Mouse (Mus musculus) brain, embryonic 14.5 days (tissue): ENCODE results near the gene Ugcg. TPM values are rescaled to one million over a fixed set of nuclear protein-coding genes. Genes with fewer than 3 reads are reported as not detected.

Source experiments
- DNase-seq: peaks from one replicate; pipeline ENCODE4 v3.0.0-alpha.2; 2011; ENCODE audit warnings: low read depth
- CTCF ChIP-seq: fragments of 200-500 bp; IDR thresholded peaks from 2 replicates; pipeline ENCODE4 v1.5.1; 2012; ENCODE audit warnings: inconsistent platforms, mild to moderate bottlenecking, moderate library complexity, borderline replicate concordance; ENCODE audit not compliant: insufficient read depth, insufficient read length; ENCODE audit errors: extremely low read depth
- POLR2A ChIP-seq: fragments of 200-500 bp; IDR thresholded peaks from 2 replicates; pipeline ENCODE4 v1.6.1; 2012; ENCODE audit warnings: mild to moderate bottlenecking, inconsistent platforms, borderline replicate concordance; ENCODE audit not compliant: poor library complexity, insufficient read depth, insufficient read length, severe bottlenecking; ENCODE audit errors: extremely low read depth
- polyA plus RNA-seq: library from polyadenylated mRNA; depleted of rRNA; stranded (reverse); fragments of >200 nt; gene quantifications from 2 replicates; pipeline ENCODE4 v1.2.3, GENCODE M21; 2012

Gene Ugcg
- polyA plus RNA-seq, 1 experiment, result 68.7 TPM

DNA sequence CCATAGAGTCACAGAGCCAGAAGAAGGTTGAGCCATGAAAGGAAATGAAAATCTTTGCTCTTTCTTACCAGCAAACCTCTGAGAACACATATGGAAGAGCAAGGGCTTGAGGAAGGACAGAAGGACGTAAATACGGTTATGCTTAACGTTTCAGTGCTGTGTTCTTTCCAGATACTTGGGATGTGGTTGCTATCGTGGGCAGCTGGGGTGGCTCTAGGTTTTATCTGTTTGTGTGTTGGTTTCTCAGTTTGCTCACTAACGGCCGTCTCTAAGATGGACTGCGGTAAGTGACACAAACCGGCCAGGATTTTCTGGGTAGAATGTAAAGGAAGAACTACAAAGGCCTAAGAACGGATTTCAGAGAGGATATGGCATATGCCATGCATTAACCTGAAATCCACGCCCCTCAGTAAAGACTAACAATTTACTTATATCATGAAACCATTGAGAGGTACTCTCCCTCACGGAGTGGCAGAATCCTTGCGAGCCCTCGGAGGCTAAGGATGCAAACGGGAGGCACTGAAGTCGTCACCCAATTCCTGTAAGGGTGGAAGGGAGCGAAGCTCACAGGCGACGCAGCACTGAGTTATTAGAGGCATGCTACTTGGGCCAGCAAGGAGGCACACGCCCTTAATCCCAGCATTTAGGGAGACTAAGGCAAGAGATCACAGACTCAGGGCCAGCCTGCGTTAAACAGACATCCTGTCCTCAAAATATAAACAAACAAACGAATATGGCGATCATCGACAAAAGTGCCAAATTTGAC is 45.6 kb downstream of the Ugcg start:
- TF ChIP-seq POLR2A, result no peak
- TF ChIP-seq CTCF, result no peak
- DNase-seq, result no peak

DNA sequence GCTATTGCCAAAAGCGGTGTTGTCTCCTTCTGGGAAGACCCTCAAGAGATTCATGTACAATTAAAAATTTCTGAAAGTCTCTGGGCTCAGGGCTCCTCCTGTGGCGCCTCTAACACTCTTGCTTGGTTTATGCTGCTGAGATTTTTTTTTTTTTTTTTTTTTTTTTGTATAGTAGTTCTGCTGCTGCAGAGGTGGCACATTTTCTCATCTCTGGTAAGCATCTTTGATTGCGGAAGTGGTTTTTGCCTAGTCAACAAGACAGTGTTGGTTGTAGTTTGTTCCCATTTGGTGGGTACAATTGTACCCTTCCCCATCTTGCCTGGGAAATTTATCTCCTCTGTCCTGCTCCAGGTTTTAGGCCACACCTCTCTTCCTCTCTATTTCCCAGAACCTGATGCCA is 47.3 kb downstream of the Ugcg start:
- TF ChIP-seq POLR2A, result no peak
- no peak for DNase-seq

DNA sequence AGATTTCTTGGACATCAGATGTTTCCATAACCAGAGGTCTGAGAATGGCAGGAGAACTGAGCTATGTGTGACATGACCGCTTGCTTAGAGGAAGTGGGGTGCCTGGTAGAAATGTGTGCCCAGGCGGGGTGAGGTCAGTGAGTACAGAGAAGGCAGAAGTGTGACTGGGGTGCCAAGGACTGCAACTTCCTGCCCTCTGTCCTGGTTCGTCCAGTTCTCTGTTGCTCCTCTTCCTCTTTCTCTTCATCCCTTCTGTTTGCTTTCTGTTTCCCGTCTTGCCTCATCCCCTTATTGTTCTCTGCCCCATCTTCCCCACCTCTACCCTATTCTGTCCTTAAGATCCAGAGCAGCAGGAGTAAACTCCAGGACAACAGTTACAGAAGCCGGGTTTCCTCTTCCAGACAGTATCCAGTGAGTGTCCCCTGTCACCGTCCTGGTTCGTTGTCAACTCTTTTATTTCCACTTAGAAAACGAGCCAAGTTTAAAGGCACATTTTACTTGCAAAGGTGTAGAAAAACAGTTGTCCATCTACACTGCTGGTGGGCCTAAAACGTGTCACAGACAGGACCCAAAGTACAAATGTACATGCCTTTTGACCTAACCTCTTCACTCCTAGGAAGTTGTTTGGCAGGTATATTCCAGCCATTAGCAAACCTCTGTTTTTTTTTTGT is 49.7 kb downstream of the Ugcg start:
- DNase-seq, result no peak
- TF ChIP-seq POLR2A (no peak), CTCF (no peak)

DNA sequence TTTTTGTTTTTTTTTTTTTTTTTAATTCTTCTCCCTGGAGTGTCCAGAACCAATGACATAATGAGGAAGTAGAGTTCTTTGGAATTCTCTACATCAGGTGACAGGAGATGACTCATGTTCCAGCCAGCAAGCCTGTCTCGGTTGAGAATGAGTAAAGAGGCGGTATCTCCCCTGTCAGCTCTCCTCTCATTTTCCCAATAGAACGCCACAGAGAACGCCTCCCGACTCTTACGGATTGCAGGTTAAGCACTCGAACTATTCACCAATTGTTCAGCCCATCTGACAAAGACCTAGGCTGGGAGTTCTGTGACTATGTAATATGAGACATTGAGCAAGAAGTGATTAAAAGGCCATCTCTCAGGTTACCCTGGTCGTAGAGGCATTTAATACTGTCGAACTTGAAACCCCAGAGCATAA is 50.3 kb downstream of the Ugcg start:
- DNase-seq, result no peak
- no peak for TF ChIP-seq POLR2A
- no peak for TF ChIP-seq CTCF

DNA sequence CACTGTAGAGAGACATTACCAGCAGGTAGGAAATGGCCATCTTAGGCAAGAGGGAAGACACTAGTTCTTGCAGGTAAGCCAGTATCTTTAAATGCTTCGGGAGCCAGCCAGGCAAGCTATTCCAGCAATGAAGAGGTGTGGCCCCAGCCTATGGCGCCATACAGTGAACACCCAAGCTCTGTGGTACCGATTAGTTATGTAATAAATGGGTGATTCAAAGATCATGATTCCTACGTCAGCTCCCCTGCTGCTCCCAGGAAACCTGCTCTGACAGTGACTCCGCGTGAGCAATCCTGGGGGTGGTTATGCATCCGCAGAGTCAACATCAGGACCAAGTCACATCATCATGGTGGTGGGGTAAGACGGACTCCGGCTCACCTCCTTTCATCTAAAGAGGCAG is 51.1 kb downstream of the Ugcg start:
- no peak for DNase-seq
- TF ChIP-seq CTCF (no peak), POLR2A (no peak)

DNA sequence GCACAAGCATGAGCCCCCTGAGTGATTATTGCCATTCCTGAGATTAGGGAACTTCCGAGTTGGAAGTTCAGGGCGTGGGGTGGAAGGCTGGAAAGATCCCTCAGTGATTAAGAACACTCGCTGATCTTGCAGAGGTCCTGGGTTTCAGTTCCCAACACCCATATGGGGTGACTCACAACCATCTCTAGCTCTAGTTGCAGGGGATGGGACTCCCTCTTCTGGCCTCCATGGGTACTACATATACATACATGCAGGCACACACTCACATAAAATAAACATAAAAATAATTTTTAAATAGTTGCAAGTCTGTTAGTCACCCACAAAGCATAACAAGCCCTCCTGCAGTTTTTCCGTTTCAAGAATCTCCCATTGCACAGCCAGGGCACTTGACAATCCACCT is 52.0 kb downstream of the Ugcg start:
- no peak for DNase-seq
- no peak for TF ChIP-seq POLR2A
- no peak for TF ChIP-seq CTCF

DNA sequence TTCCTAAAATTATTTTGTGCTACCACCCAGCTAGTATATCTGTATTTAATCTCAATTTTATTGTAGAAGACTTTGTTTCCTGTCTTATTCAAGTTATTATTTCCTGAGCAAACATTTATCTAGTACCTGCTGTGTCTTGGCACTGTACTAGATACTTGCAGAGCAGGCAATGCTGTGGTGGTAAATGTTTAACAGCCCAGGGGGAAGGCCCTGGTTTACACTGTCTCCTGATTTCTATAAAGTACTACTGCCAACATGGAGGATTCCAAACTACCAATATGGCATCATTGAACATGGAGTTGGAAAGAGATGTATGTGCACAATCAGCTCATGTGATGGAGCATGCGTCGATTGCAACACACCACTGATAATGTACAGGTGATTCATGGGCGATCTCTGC is 53.2 kb downstream of the Ugcg start:
- TF ChIP-seq POLR2A, result no peak
- no peak for TF ChIP-seq CTCF
- DNase-seq, result no peak

DNA sequence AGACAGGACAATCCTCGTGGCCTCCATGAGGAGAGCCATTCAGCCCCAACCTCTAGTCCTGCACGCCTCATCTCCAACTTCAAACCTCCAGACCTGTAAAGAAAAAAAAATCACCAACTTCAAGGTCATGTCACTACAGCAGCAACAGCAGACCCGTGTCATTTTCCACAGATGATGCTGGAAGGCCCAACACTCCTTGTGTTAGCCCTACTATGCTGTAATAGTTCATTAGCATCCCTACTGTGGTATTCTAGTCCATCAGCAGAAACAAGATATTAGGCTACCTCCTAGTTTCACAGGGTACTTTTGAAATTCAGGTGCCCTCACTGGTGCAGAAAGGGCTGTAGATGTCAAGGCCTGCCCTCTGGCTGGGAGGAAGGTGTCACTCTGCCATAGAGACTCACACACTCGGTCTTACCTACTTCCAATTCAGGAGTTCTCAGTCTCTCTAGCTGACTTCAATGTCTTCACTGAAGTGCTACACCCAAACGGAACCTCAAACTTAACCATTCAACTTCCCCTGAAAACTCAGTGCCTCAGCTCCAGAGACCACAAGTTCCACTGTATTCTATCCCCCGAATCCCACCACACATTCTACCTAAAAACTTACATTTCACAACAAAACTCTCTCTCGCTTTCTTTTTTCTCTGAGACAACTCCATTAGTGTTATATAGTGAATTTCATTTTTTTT is 54.9 kb downstream of the Ugcg start:
- no peak for TF ChIP-seq CTCF
- TF ChIP-seq POLR2A, result no peak
- no peak for DNase-seq

DNA sequence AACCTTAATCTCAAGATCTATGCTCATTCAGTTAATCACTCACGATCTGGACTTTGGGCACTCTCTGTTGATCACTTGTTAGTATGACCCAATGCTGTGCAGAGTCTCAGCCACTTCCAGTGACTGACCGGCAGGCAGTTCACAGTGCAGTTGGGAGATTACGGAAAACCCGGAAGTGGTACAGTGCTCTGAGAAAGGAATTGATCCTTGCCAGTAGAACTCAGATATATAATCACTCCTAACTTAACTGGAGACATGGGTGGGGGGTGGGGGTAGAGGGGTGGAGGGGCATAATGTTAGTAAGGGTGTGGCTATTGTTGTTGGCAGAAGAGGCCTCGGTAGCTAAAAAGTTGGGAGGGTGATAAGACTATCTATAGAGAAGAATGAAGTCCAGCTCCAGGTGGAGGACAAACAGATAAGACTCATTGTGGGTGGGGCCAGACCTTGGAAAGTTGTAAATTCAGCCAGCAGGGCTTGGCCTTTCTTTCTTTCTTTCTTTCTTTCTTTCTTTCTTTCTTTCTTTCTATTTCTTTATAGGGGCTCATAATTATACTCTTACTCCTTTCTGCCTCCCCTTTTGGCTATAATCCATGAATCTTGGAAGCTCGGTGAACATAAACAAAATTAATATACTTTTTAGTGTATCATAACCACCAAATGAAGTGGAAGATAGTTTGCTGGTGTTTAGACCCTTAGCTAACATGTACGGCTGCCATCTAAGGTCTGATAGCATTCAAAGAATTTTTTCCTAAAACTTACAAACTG is 55.9 kb downstream of the Ugcg start:
- TF ChIP-seq CTCF (no peak), POLR2A (no peak)
- DNase-seq, result no peak

DNA sequence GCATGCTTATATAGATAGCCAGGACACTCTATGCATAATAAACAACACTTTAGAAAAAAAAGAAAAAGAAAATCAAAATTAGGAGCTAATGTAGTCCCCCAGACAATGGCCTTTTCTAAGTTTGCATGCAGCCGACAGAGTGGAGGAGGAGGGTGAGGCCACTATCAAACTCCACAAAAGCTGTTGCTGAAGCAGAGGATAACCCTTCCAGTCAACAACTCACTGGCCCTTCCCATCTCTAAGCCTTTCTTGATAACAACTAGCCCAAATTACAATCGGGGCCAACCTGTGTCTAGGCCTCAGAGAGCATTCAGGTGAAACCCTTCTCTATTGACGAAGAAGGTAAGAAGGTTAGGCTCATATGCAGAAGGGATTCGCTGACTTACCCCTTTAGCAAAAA is 56.7 kb downstream of the Ugcg start:
- no peak for TF ChIP-seq CTCF
- TF ChIP-seq POLR2A, result no peak
- no peak for DNase-seq

DNA sequence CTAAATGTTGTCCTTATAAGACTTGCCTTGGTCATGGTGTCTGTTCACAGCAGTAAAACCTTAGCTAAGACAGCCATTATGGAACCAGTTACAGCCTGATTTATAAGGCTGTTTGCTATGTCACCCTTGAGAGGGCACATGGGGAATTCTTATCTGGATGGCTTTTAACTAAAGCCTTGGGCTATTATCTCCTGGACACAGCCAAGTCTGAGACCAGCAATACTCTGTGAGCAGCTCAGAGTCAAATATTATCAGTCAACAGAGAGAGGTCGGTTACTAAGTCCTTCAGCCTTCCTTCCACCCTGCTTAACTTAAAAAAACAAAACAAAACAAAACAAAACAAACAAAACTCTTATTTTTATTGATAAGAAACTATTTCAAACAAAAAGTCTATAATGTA is 58.5 kb downstream of the Ugcg start:
- TF ChIP-seq POLR2A (no peak), CTCF (no peak)
- DNase-seq, result no peak

DNA sequence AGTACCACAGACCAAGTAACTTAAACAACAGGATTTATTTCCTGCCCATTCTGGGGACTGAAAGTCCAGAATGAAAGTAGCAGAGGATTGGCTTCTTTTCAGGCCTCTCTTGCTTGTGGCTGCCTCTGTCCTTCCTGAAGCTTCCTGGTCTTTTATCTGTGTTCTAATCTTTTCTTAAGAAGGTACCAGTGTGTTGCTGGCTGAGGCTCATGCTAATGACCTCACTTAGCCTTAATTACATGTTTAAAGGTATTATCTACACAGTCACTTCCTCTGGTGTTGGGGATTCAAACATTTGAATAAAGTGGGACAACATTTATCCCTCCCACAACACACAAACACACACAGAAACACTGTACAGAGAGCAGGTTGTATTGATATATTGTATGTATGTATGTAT is 59.0 kb downstream of the Ugcg start:
- DNase-seq, result no peak

More for the DNA sequence above, 59.0 kb downstream of the Ugcg start:
- no peak for TF ChIP-seq POLR2A
- no peak for TF ChIP-seq CTCF
